Mouse (Mus musculus): Measurements from ENCODE around the gene Mcm2. TPM values are rescaled to one million over a fixed set of nuclear protein-coding genes. Genes with fewer than 3 reads are reported as not detected.

The Mcm2 gene
- polyA plus RNA-seq, 1 experiment from 2014 or later: 203 TPM

DNA sequence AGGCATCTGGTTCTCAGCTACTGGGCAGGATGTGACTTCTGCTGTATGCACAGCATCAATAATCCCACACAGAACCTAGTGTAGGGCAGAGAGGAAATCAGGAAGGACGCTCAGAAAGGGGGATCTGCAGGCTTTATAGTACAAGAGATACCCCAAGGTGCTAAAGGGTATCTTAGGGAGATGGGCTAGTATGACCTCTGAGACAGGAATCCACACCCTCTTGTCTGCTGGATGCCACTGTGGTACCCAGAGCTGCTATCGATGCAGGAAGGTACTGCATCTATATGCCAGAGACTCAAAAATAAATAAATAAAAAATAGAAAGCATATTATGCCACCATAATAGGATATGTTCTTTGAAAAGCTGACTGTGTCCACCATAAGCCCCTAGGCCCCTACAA lies 1.0 kb upstream of the Mcm2 start:
- WGBS: 83% methylated on average over 2 of the region's 2 CpGs
- Histone ChIP-seq H3K4me3 (ENCODE audit: low read depth, low read length) (no peak overlapping the region), H3K4me2 (ENCODE audit: low read depth, low read length) (no peak overlapping the region), H3K27me3 (ENCODE audit: control insufficient read depth, insufficient read depth, low read length) (no peaks in the 10 kb centered on the region), H3K9me3 (replicated peaks; ENCODE audit: control insufficient read depth, low read length) (no peaks in the 10 kb centered on the region), H3K27ac (replicated peaks; ENCODE audit: low read depth, low read length) (no peak overlapping the region), H3K36me3 (replicated peaks; ENCODE audit: control insufficient read depth, insufficient read depth, low read depth, low read length) (peaks cover 5% of the 10 kb centered on the region), H3K9ac (replicated peaks; ENCODE audit: low read length) (no peak overlapping the region), H3K4me1 (ENCODE audit: control insufficient read depth, insufficient read depth, low read length) (0 out of 2 replicates have a peak, but pooled peaks cover 2% of the 10 kb centered on the region)
- ATAC-seq (replicated peaks; ENCODE audit: insufficient number of reproducible peaks, low FRiP score, low TSS enrichment, low read depth) (no peak), DNase-seq (ENCODE audit: low spot score) (no peak)

DNA sequence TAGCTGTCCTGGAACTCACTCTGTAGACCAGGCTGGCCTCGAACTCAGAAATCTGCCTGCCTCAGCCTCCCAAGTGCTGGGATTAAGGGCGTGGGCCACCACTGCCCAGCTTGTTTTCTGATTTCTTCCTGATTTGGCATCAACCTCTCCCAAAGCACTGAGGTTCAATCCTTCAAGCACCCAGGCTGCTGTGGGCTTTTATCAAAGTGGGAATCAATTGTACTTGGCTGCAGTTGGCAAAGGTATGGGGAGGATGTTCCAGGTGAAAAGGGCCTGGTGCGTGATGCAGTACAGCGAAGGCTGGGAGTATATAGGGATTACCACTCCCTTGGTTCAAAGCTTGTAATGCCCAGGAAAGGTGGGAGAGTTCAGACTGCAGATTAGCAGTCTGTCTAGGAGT lies 506 bp upstream of the Mcm2 start:
- Histone ChIP-seq H3K4me3 (ENCODE audit: low read depth, low read length) (no peak overlapping the region), H3K4me1 (ENCODE audit: control insufficient read depth, insufficient read depth, low read length) (0 out of 2 replicates have a peak, but pooled peaks cover 2% of the 10 kb centered on the region)

DNA sequence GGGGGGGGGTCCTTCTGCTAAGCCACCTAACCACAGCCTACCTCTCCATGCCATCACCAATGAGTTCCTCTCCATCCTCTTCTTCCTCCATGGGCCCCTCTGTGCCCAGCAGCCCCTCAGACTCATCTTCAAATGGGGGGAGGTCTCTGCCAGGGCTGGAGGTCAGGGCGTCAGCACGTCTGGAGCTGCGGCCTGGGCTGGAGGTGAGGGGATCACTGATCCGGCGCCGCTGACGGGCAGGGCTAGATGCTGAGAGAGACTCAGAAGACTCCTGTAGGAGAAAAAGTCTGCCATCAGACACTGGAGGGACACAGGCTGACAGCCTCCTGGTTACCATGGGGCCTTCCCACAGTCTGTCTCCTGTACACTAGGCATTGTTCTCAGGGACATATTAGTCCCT lies 1.3 kb downstream of the Mcm2 start:
- H3K9me3 ChIP-seq (replicated peaks; ENCODE audit: control insufficient read depth, low read length): no peaks in the 10 kb centered on the region
- peaks cover 5% of the 10 kb centered on the region for H3K36me3 ChIP-seq (replicated peaks; ENCODE audit: control insufficient read depth, insufficient read depth, low read depth, low read length)
- H3K4me3 ChIP-seq (ENCODE audit: low read depth, low read length): peak overlapping the region; percentile 74; the same call in 1 of the 2 replicates
- H3K4me1 ChIP-seq (ENCODE audit: control insufficient read depth, insufficient read depth, low read length): no peaks in the 10 kb centered on the region
- no peak for DNase-seq (ENCODE audit: low spot score)
- 61% methylated on average over 7 of the region's 7 CpGs for WGBS
- H3K27me3 ChIP-seq (ENCODE audit: control insufficient read depth, insufficient read depth, low read length): no peaks in the 10 kb centered on the region
- H3K27ac ChIP-seq (replicated peaks; ENCODE audit: low read depth, low read length): no peak overlapping the region
- H3K9ac ChIP-seq (replicated peaks; ENCODE audit: low read length): peak overlapping the region; percentile 22; the same call in 1 of the 2 replicates
- peak overlapping the region; percentile 48 for H3K4me2 ChIP-seq (ENCODE audit: low read depth, low read length)
- no peak for ATAC-seq (replicated peaks; ENCODE audit: insufficient number of reproducible peaks, low FRiP score, low TSS enrichment, low read depth)

More for the DNA sequence above, 506 bp upstream of the Mcm2 start:
- Histone ChIP-seq H3K36me3 (replicated peaks; ENCODE audit: control insufficient read depth, insufficient read depth, low read depth, low read length) (peaks cover 5% of the 10 kb centered on the region), H3K9ac (replicated peaks; ENCODE audit: low read length) (peak overlapping the region; percentile 18; the same call in 1 of the 2 replicates), H3K9me3 (replicated peaks; ENCODE audit: control insufficient read depth, low read length) (no peaks in the 10 kb centered on the region), H3K4me2 (ENCODE audit: low read depth, low read length) (peak overlapping the region; percentile 77), H3K27ac (replicated peaks; ENCODE audit: low read depth, low read length) (no peak overlapping the region), H3K27me3 (ENCODE audit: control insufficient read depth, insufficient read depth, low read length) (no peaks in the 10 kb centered on the region)
- ATAC-seq (replicated peaks; ENCODE audit: insufficient number of reproducible peaks, low FRiP score, low TSS enrichment, low read depth): no peak
- WGBS: 61% methylated on average over 4 of the region's 4 CpGs
- DNase-seq (ENCODE audit: low spot score): no peak

DNA sequence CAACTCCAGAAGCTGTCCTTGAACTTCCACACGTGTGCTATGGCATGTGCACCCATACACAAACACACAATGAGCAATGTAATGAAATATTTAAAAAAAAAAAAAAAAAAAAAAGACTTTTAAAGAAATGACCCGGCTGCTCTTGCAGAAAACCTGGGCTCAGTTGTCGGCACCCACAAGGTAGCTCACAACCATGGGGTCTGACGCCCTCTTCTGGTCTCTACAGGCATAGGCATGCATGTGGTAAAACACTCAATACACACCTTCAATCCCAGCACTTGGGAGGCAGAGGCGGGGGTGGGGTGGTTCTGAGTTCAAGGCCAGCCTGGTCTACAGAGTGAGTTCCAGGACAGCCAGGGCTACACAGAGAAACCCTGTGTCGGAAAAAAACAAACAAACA lies 2.6 kb downstream of the Mcm2 start:
- ATAC-seq (replicated peaks; ENCODE audit: insufficient number of reproducible peaks, low FRiP score, low TSS enrichment, low read depth): no peak
- H3K4me2 ChIP-seq (ENCODE audit: low read depth, low read length): no peak overlapping the region

DNA sequence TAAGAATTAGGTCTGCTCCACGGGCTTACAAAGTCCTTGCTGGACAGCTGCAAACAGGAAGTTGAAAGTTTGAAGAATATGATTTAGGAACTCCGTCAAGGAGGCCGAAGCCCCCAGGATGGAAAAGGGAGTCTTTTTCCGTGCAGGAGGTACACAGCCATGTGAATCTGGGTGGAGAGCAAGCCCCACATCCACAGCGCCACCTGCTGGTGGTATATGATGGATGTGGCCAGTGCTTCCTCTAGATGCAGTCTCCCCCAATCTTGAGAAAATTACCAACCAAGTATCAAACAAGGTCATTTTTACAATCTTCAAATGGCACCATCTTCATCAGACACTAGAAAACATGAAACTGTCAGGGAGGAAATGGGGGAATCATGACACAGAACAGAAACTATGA lies 5.0 kb downstream of the Mcm2 start:
- no peak overlapping the region for H3K4me3 ChIP-seq (ENCODE audit: low read depth, low read length)
- no peaks in the 10 kb centered on the region for H3K9me3 ChIP-seq (replicated peaks; ENCODE audit: control insufficient read depth, low read length)
- H3K4me2 ChIP-seq (ENCODE audit: low read depth, low read length): no peak overlapping the region
- WGBS: 70% methylated on average over 5 of the region's 5 CpGs
- H3K36me3 ChIP-seq (replicated peaks; ENCODE audit: control insufficient read depth, insufficient read depth, low read depth, low read length): peaks cover 16% of the 10 kb centered on the region
- H3K27ac ChIP-seq (replicated peaks; ENCODE audit: low read depth, low read length): no peak overlapping the region
- H3K9ac ChIP-seq (replicated peaks; ENCODE audit: low read length): no peak overlapping the region
- no peaks in the 10 kb centered on the region for H3K4me1 ChIP-seq (ENCODE audit: control insufficient read depth, insufficient read depth, low read length)
- H3K27me3 ChIP-seq (ENCODE audit: control insufficient read depth, insufficient read depth, low read length): no peaks in the 10 kb centered on the region
- ATAC-seq (replicated peaks; ENCODE audit: insufficient number of reproducible peaks, low FRiP score, low TSS enrichment, low read depth): no peak
- peak; percentile 70 for DNase-seq (ENCODE audit: low spot score)

More for the DNA sequence above, 2.6 kb downstream of the Mcm2 start:
- no peak for DNase-seq (ENCODE audit: low spot score)
- 87% methylated on average over 6 of the region's 6 CpGs for WGBS
- Histone ChIP-seq H3K9me3 (replicated peaks; ENCODE audit: control insufficient read depth, low read length) (no peaks in the 10 kb centered on the region), H3K4me1 (ENCODE audit: control insufficient read depth, insufficient read depth, low read length) (no peaks in the 10 kb centered on the region), H3K9ac (replicated peaks; ENCODE audit: low read length) (no peak overlapping the region), H3K36me3 (replicated peaks; ENCODE audit: control insufficient read depth, insufficient read depth, low read depth, low read length) (peaks cover 9% of the 10 kb centered on the region), H3K27ac (replicated peaks; ENCODE audit: low read depth, low read length) (no peak overlapping the region), H3K27me3 (ENCODE audit: control insufficient read depth, insufficient read depth, low read length) (no peaks in the 10 kb centered on the region), H3K4me3 (ENCODE audit: low read depth, low read length) (no peak overlapping the region)

DNA sequence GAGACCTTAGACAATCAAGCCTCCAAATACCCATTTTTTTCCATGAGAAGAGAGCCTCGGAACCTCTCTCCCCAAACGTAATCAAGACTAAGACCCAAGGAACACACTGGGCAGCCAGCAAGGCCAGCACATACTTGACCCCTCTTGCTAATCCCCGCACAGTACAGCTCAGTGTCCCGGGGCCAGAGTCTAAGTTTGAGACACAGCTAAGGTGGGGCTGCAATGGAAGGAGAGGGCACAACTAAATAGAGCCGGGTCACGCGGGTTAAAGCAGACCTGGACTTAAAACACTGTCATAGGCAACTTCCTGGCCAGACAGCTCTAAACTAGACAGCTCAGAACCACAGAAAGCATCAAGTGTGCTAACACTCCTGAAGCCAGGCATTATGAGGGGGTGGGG lies 7.7 kb downstream of the Mcm2 start:
- H3K36me3 ChIP-seq (replicated peaks; ENCODE audit: control insufficient read depth, insufficient read depth, low read depth, low read length): peaks cover 29% of the 10 kb centered on the region
- DNase-seq (ENCODE audit: low spot score) (no peak), ATAC-seq (replicated peaks; ENCODE audit: insufficient number of reproducible peaks, low FRiP score, low TSS enrichment, low read depth) (no peak)
- no peaks in the 10 kb centered on the region for H3K9me3 ChIP-seq (replicated peaks; ENCODE audit: control insufficient read depth, low read length)
- H3K9ac ChIP-seq (replicated peaks; ENCODE audit: low read length): no peak overlapping the region
- H3K27ac ChIP-seq (replicated peaks; ENCODE audit: low read depth, low read length): no peak overlapping the region
- H3K27me3 ChIP-seq (ENCODE audit: control insufficient read depth, insufficient read depth, low read length): no peaks in the 10 kb centered on the region
- no peaks in the 10 kb centered on the region for H3K4me1 ChIP-seq (ENCODE audit: control insufficient read depth, insufficient read depth, low read length)
- H3K4me3 ChIP-seq (ENCODE audit: low read depth, low read length): no peak overlapping the region
- no peak overlapping the region for H3K4me2 ChIP-seq (ENCODE audit: low read depth, low read length)
- 87% methylated on average over 7 of the region's 7 CpGs for WGBS

DNA sequence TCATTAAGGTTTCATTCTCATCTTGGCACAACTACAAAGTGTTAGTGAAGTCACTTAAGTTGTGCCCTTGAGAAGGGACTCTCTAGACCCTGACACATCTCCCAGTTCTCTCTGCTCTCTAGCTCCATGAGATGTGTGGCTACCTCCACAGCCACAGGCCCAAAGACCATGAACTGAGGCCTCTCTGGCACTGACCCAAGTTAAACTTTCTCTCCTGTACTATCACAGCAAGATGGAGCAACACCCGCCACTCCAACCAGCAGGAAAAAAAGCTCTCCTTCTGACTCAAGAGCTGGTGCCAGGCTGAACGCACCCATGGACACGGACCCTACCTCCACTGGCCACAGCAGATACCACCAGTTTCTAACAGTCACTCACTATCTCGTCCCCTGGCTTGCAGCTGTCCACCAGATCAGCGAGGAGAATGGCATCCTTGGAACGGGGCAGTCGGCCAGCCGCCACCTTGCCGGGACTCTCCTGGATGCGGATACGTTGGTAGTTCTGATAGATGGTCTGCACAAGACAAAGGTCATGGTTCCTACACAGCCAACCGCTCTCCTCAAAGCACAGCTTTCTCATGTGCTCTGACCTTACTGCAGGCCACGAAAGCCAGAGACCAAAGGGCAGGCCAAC lies 9.1 kb downstream of the Mcm2 start:
- 91% methylated on average over 13 of the region's 13 CpGs for WGBS

DNA sequence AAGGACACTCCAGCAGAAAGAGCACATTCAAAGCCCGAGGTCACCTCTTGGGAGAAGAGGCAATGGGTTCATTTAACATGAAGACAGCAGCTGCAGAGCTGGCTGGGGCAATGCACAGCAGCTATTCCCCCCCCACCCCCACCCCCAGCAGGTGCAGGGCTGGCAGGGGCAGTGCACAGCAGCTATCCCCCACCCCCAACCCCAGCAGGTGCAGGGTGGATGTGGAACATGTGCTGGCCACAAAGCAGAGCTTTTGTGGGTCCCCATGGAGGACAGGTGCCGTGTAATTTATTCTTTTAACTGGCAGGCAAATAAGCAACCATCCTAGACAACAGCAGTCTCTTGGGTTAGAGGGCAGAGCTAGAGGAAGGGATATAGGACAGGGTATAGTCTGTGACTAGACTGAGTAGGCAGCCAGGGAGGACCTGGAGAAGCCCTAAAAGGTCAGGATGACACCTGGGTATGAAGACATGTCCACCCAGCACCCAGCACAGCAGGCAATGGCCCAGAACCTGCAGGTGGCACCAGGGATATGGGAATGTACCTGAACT lies 12.1 kb downstream of the Mcm2 start:
- H3K27ac ChIP-seq (replicated peaks; ENCODE audit: low read depth, low read length): no peak overlapping the region
- H3K27me3 ChIP-seq (ENCODE audit: control insufficient read depth, insufficient read depth, low read length): no peaks in the 10 kb centered on the region
- no peaks in the 10 kb centered on the region for H3K4me1 ChIP-seq (ENCODE audit: control insufficient read depth, insufficient read depth, low read length)
- H3K4me2 ChIP-seq (ENCODE audit: low read depth, low read length): no peak overlapping the region
- no peak overlapping the region for H3K9ac ChIP-seq (replicated peaks; ENCODE audit: low read length)
- no peak overlapping the region for H3K4me3 ChIP-seq (ENCODE audit: low read depth, low read length)
- no peak for DNase-seq (ENCODE audit: low spot score)
- H3K36me3 ChIP-seq (replicated peaks; ENCODE audit: control insufficient read depth, insufficient read depth, low read depth, low read length): peaks cover 35% of the 10 kb centered on the region
- peak; percentile 35 for ATAC-seq (replicated peaks; ENCODE audit: insufficient number of reproducible peaks, low FRiP score, low TSS enrichment, low read depth)
- WGBS: 86% methylated on average over 2 of the region's 2 CpGs
- no peaks in the 10 kb centered on the region for H3K9me3 ChIP-seq (replicated peaks; ENCODE audit: control insufficient read depth, low read length)

More for the DNA sequence above, 9.1 kb downstream of the Mcm2 start:
- Histone ChIP-seq H3K9me3 (replicated peaks; ENCODE audit: control insufficient read depth, low read length) (no peaks in the 10 kb centered on the region), H3K4me2 (ENCODE audit: low read depth, low read length) (no peak overlapping the region), H3K9ac (replicated peaks; ENCODE audit: low read length) (no peak overlapping the region), H3K4me3 (ENCODE audit: low read depth, low read length) (no peak overlapping the region), H3K36me3 (replicated peaks; ENCODE audit: control insufficient read depth, insufficient read depth, low read depth, low read length) (peaks cover 33% of the 10 kb centered on the region), H3K27me3 (ENCODE audit: control insufficient read depth, insufficient read depth, low read length) (no peaks in the 10 kb centered on the region), H3K27ac (replicated peaks; ENCODE audit: low read depth, low read length) (no peak overlapping the region), H3K4me1 (ENCODE audit: control insufficient read depth, insufficient read depth, low read length) (no peaks in the 10 kb centered on the region)
- DNase-seq (ENCODE audit: low spot score) (no peak), ATAC-seq (replicated peaks; ENCODE audit: insufficient number of reproducible peaks, low FRiP score, low TSS enrichment, low read depth) (no peak)

All from embryonic facial prominence, embryonic 11.5 days (tissue).